Mouse (Mus musculus): ENCODE results near the gene Clec2e. TPM values are rescaled to one million over a fixed set of nuclear protein-coding genes. Genes with fewer than 3 reads are reported as not detected.
"Not testable (repeated sequence)": the region's sequence is repeated elsewhere in the genome, so short reads cannot be mapped to it uniquely, and the experiment has no call there.

The Clec2e gene
- polyA plus RNA-seq, 2 experiments, result not detected

DNA sequence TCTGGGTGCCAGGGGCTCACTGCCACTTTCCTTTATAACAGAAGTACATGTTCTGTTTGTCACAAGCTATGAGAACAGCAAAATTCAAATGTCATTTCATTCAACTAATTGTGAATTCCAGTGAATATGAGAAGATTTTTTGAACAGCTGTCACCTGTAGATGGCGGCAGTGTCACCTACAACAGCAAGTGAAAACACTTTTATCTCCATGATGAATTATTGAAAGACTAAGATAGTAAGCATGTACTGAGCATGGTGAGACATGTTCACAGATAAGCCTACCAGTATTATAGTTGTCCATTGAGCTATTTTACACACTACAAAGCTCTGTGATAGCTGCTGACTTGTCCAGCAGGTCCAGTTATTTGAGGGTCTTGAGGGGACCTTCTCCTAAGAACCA lies 12.6 kb downstream of the Clec2e start:
- no peak for DNase-seq (ENCODE audit: low read depth in 3 of 3, low spot score in 3 of 3)
- TF ChIP-seq EP300 (IDR thresholded peaks at IDR 0.05; ENCODE audit: low read depth) (no peak), CTCF (IDR thresholded peaks at IDR 0.05; ENCODE audit: low read depth) (peak; percentile 16; the same call in 1 of the 2 replicates)
- no peak overlapping the region for H3K9ac ChIP-seq (replicated peaks)
- no peak overlapping the region for H3K27ac ChIP-seq
- ATAC-seq (ENCODE audit: insufficient read depth), result no peak
- H3K4me1 ChIP-seq (replicated peaks; ENCODE audit: control insufficient read depth in 2 of 2, insufficient read depth in 2 of 2, low read length in 1 of 2), result no peaks in the 10 kb centered on the region
- H3K27me3 ChIP-seq (ENCODE audit: control insufficient read depth, insufficient read depth, low read length), result no peaks in the 10 kb centered on the region
- 69% methylated on average over 1 of the region's 1 CpGs for WGBS (ENCODE audit: insufficient replicate concordance)
- no peaks in the 10 kb centered on the region for H3K36me3 ChIP-seq (replicated peaks; ENCODE audit: control insufficient read depth, insufficient read depth, low read depth)
- no peak overlapping the region for H3K4me3 ChIP-seq (ENCODE audit: insufficient read depth in 1 of 2, low read depth in 2 of 2, low read length in 2 of 2)
- no peaks in the 10 kb centered on the region for H3K9me3 ChIP-seq (ENCODE audit: control insufficient read depth, low read length)
- H3K4me2 ChIP-seq (ENCODE audit: low read depth), result no peak overlapping the region

GRCm38 (mm10) chr6:129086031-129086430 lies 14.7 kb downstream of the Clec2e start:
- H3K4me2 ChIP-seq (ENCODE audit: low read depth); H3K4me1 ChIP-seq (replicated peaks; ENCODE audit: control insufficient read depth in 2 of 2, insufficient read depth in 2 of 2, low read length in 1 of 2); H3K27me3 ChIP-seq (ENCODE audit: control insufficient read depth, insufficient read depth, low read length); DNase-seq (ENCODE audit: low read depth in 3 of 3, low spot score in 3 of 3); H3K9ac ChIP-seq (replicated peaks); H3K9me3 ChIP-seq (ENCODE audit: control insufficient read depth, low read length); H3K4me3 ChIP-seq (ENCODE audit: insufficient read depth in 1 of 2, low read depth in 2 of 2, low read length in 2 of 2); ATAC-seq (ENCODE audit: insufficient read depth); H3K27ac ChIP-seq; H3K36me3 ChIP-seq (replicated peaks; ENCODE audit: control insufficient read depth, insufficient read depth, low read depth): not testable (repeated sequence)
- 70% methylated on average over 2 of the region's 2 CpGs for WGBS (ENCODE audit: insufficient replicate concordance)

DNA sequence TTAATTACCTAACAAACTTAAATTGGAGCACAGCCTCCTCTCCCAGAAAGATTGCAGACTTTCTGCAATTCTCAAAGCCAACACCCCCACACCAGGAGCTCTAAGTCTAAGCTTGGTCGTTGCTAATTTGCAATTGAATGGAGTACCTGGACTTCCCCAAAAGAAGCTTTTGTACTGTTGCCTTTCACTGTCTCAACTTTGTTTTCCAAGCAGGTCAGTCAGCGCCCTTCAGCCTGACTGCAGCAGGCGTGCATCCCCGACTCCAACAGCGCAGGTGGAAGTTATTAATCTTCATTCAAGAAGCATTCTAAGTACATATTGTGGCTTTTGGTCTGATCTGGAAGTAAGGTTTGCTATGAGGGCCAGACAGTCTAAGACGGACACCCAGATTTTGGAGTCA lies 15.6 kb downstream of the Clec2e start:
- DNase-seq (ENCODE audit: low read depth in 3 of 3, low spot score in 3 of 3) (no peak), ATAC-seq (ENCODE audit: insufficient read depth) (no peak)
- H3K9me3 ChIP-seq (ENCODE audit: control insufficient read depth, low read length), result no peaks in the 10 kb centered on the region
- H3K4me3 ChIP-seq (ENCODE audit: insufficient read depth in 1 of 2, low read depth in 2 of 2, low read length in 2 of 2), result no peak overlapping the region
- H3K36me3 ChIP-seq (replicated peaks; ENCODE audit: control insufficient read depth, insufficient read depth, low read depth), result no peaks in the 10 kb centered on the region
- H3K27me3 ChIP-seq (ENCODE audit: control insufficient read depth, insufficient read depth, low read length), result no peaks in the 10 kb centered on the region
- no peak overlapping the region for H3K9ac ChIP-seq (replicated peaks)
- no peak overlapping the region for H3K4me2 ChIP-seq (ENCODE audit: low read depth)
- no peak for TF ChIP-seq EP300 (IDR thresholded peaks at IDR 0.05; ENCODE audit: low read depth)
- TF ChIP-seq CTCF (IDR thresholded peaks at IDR 0.05; ENCODE audit: low read depth), result no peak
- H3K27ac ChIP-seq, result no peak overlapping the region
- WGBS (ENCODE audit: insufficient replicate concordance), result 71% methylated on average over 6 of the region's 6 CpGs
- H3K4me1 ChIP-seq (replicated peaks; ENCODE audit: control insufficient read depth in 2 of 2, insufficient read depth in 2 of 2, low read length in 1 of 2), result no peaks in the 10 kb centered on the region

GRCm38 (mm10) chr6:129066986-129067385 lies 33.7 kb downstream of the Clec2e start:
- Histone ChIP-seq H3K4me1 (replicated peaks; ENCODE audit: control insufficient read depth in 2 of 2, insufficient read depth in 2 of 2, low read length in 1 of 2) (no peaks in the 10 kb centered on the region), H3K9me3 (ENCODE audit: control insufficient read depth, low read length) (no peaks in the 10 kb centered on the region), H3K4me2 (ENCODE audit: low read depth) (no peak overlapping the region), H3K4me3 (ENCODE audit: insufficient read depth in 1 of 2, low read depth in 2 of 2, low read length in 2 of 2) (no peak overlapping the region), H3K9ac (replicated peaks) (no peak overlapping the region), H3K27ac (no peak overlapping the region), H3K27me3 (ENCODE audit: control insufficient read depth, insufficient read depth, low read length) (no peaks in the 10 kb centered on the region), H3K36me3 (replicated peaks; ENCODE audit: control insufficient read depth, insufficient read depth, low read depth) (no peaks in the 10 kb centered on the region)
- peak in 1 of 3 experiments; percentile 28 for DNase-seq (ENCODE audit: low read depth in 3 of 3, low spot score in 3 of 3)
- no peak for TF ChIP-seq EP300 (IDR thresholded peaks at IDR 0.05; ENCODE audit: low read depth)
- TF ChIP-seq CTCF (IDR thresholded peaks at IDR 0.05; ENCODE audit: low read depth), result peak; percentile 58
- peak; percentile 50; the same call in 1 of the 2 replicates for ATAC-seq (ENCODE audit: insufficient read depth)
- 27% methylated on average over 1 of the region's 1 CpGs for WGBS (ENCODE audit: insufficient replicate concordance)

- H3K4me1 ChIP-seq (replicated peaks; ENCODE audit: control insufficient read depth in 2 of 2, insufficient read depth in 2 of 2, low read length in 1 of 2), result no peaks in the 10 kb centered on the region
- no peak overlapping the region for H3K4me3 ChIP-seq (ENCODE audit: insufficient read depth in 1 of 2, low read depth in 2 of 2, low read length in 2 of 2)
- H3K27me3 ChIP-seq (ENCODE audit: control insufficient read depth, insufficient read depth, low read length), result no peaks in the 10 kb centered on the region
- DNase-seq (ENCODE audit: low read depth in 3 of 3, low spot score in 3 of 3) (no peak), ATAC-seq (ENCODE audit: insufficient read depth) (no peak)
- no peak overlapping the region for H3K27ac ChIP-seq
- H3K4me2 ChIP-seq (ENCODE audit: low read depth), result no peak overlapping the region
- H3K9me3 ChIP-seq (ENCODE audit: control insufficient read depth, low read length), result no peaks in the 10 kb centered on the region
- no peaks in the 10 kb centered on the region for H3K36me3 ChIP-seq (replicated peaks; ENCODE audit: control insufficient read depth, insufficient read depth, low read depth)
- no peak overlapping the region for H3K9ac ChIP-seq (replicated peaks)
- TF ChIP-seq CTCF (IDR thresholded peaks at IDR 0.05; ENCODE audit: low read depth) (no peak), EP300 (IDR thresholded peaks at IDR 0.05; ENCODE audit: low read depth) (no peak)
Observed at GRCm38 (mm10) chr6:129066530-129066929, 34.2 kb downstream of the Clec2e start.
